Mouse (Mus musculus) hindbrain, embryonic 14.5 days (tissue): ENCODE results near the gene Palb2. TPM values are rescaled to one million over a fixed set of nuclear protein-coding genes. Genes with fewer than 3 reads are reported as not detected.

ENCODE experiments used
- ATAC-seq: fragments of 200-750 bp; cut with Nextera tagmentation; 2 replicates; pipeline ENCODE4 v1.8.0; 2017; ENCODE audit warnings: moderate number of reproducible peaks, mild to moderate bottlenecking, moderate TSS enrichment, moderate library complexity; ENCODE audit not compliant: low FRiP score
- DNase-seq: peaks from one replicate; pipeline ENCODE4 v3.0.0-alpha.2; 2015; ENCODE audit warnings: low spot score
- H3K27ac ChIP-seq: fragments of 300-500 bp; sonication (generic); 2 replicates; pipeline ENCODE4 v1.5.1; 2014; ENCODE audit warnings: mild to moderate bottlenecking, moderate library complexity
- H3K27me3 ChIP-seq: fragments of 300-500 bp; sonication (generic); 2 replicates; pipeline ENCODE4 v1.6.1; 2014; ENCODE audit warnings: mild to moderate bottlenecking, low read length, mixed read lengths; ENCODE audit not compliant: control insufficient read depth, insufficient read depth
- H3K36me3 ChIP-seq: fragments of 300-500 bp; sonication (generic); replicated peaks from 2 replicates; pipeline ENCODE4 v1.6.1; 2014; ENCODE audit not compliant: control insufficient read depth, insufficient read depth
- H3K4me1 ChIP-seq: fragments of 300-500 bp; sonication (generic); replicated peaks from 2 replicates; pipeline ENCODE4 v1.6.1; 2014; ENCODE audit warnings: antibody characterized with exemption, low read length, mixed read lengths; ENCODE audit not compliant: control insufficient read depth, insufficient read depth
- H3K4me2 ChIP-seq: fragments of 300-500 bp; sonication (generic); replicated peaks from 2 replicates; pipeline ENCODE4 v1.6.1; 2014; ENCODE audit warnings: mild to moderate bottlenecking, moderate library complexity
- H3K4me3 ChIP-seq: fragments of 300-500 bp; sonication (generic); replicated peaks from 2 replicates; pipeline ENCODE4 v1.5.1; 2014; ENCODE audit warnings: mild to moderate bottlenecking, low read length
- H3K9ac ChIP-seq: fragments of 300-500 bp; sonication (generic); 2 replicates; pipeline ENCODE4 v1.6.1; 2014
- H3K9me3 ChIP-seq: fragments of 300-500 bp; sonication (generic); 2 replicates; pipeline ENCODE4 v1.6.1; 2016; ENCODE audit warnings: low read length; ENCODE audit not compliant: control insufficient read depth
- WGBS: fragments of 180-500 bp; shearing (Covaris S2); extraction: QIAGEN DNeasy Blood & Tissue Kit; methylation state at CpG from one replicate; pipeline ENCODE4 v1.1.7; 2014; 5-methylcytosine and 5-hydroxymethylcytosine counted together
- polyA plus RNA-seq: library from polyadenylated mRNA; unstranded; fragments of >200 nt; fragmentation: Nextera tagmentation; extraction: Ambion mirVana; gene quantifications from 2 replicates; pipeline ENCODE4 v1.2.1, GENCODE M21; 2014

Gene Palb2
- polyA plus RNA-seq, 1 experiment from 2014 or later: 5.3 TPM

DNA sequence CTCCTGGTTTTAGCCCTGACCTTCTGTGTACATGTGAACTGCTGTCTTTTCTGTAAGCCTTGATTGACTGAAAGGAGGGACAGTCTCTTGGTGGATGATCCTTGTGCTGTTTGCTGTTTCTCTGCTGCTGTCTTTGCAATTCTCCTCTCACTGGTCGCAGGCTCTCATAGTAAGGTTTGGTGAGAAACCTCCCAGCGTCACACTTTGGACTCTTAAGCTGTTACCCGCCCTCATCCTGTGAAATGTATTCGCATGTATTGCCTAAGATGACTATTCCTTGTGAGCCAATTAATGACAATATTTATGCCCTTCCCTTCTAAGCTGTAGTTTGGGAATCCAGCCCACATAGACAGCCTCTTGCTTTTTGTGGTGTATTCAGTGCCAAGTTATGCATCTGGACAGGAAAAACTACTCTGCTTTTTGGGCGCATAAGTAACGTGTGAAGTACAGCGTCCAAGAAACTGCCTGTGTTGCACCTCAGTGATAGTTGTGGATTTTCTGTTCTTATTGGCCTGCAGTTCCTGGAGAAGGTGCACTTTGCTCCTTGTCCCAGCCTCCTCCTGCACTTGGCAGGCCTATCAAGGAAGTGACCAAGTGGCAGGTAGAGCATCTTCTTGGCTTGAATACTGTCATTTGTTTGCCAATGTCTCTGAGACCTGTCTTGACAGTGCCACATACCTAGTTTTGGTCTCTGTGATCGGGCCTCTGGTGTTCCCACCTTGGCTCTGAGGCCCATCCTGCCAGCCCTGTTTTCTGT, 52.8 kb downstream of the Palb2 start:
- Histone ChIP-seq H3K27me3 (no peaks in the 10 kb centered on the region), H3K9me3 (no peaks in the 10 kb centered on the region), H3K4me1 (no peaks in the 10 kb centered on the region), H3K4me2 (no peak overlapping the region), H3K27ac (no peak overlapping the region), H3K4me3 (no peak overlapping the region), H3K9ac (no peak overlapping the region), H3K36me3 (peaks cover 86% of the 10 kb centered on the region)
- ATAC-seq (no peak), DNase-seq (no peak)
- WGBS: 94% methylated on average over 8 of the region's 8 CpGs

DNA sequence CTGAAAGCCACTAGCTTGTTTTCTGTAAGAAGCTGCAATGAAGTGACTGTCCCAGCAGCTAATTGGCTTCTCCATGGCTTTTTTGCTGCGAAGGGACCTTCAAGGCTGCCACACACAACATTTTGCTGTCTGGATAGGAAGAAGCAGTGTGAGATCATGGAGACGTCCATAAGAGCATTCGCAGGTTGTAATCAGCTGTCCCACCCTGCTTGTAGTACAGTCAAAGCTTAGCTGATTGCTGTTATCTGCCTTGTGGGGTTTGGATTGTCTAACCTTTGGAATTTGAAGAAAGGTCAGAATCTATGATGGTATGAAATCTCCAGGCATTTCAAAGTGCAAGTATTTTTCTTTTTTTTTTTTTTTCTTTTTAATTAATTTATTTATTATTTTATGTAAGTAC, 58.4 kb downstream of the Palb2 start:
- Histone ChIP-seq H3K4me2 (no peak overlapping the region), H3K9me3 (no peaks in the 10 kb centered on the region), H3K4me3 (no peak overlapping the region), H3K36me3 (peaks cover 99% of the 10 kb centered on the region), H3K4me1 (peaks cover 5% of the 10 kb centered on the region; the same call in 1 of the 2 replicates), H3K9ac (no peak overlapping the region), H3K27ac (no peak overlapping the region), H3K27me3 (no peaks in the 10 kb centered on the region)
- ATAC-seq (no peak), DNase-seq (no peak)
- 88% methylated on average over 3 of the region's 3 CpGs for WGBS

DNA sequence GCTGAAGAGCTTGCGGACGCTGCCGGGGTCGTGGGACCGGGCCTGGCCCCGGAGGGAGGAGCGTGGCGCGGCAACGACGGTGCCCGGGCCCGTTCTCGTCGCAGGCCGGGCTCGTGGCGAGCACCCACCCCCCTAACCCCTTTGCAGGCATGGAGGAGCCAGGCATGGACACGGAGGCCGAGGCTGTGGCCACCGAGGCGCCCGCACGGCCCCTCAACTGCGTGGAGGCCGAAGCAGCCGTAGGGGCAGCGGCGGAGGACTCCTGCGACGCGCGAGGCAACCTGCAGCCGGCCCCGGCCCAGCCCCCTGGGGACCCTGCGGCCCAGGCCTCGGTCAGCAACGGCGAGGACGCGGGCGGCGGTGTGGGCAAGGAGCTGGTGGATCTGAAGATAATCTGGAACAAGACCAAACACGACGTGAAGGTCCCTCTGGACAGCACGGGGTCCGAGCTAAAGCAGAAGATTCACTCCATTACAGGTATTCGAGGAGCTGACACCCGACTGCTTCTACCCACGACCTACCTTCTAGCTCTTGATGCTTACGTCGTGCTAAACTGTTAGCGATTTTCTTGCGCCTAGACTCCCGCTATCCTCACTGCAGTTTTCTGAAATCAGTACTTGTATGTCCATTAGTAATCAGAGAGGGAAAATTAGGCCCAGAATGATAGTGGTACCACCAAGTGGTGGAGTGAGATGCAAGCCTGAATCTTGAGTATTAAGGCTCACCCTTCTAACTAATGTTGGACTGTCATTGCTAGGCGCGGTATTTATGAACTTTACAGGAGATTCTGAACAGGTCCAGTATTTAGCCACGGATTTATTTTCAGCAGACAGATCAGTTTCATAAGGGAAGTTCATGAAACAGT, 65.0 kb downstream of the Palb2 start:
- Histone ChIP-seq H3K4me3 (peak overlapping the region; percentile 94), H3K27ac (peak overlapping the region; percentile 91), H3K27me3 (no peaks in the 10 kb centered on the region), H3K4me1 (peaks cover 25% of the 10 kb centered on the region), H3K9ac (peak overlapping the region; percentile 96), H3K4me2 (peak overlapping the region; percentile 88), H3K36me3 (peaks cover 41% of the 10 kb centered on the region), H3K9me3 (no peaks in the 10 kb centered on the region)
- ATAC-seq: peak; percentile 18
- 1% methylated on average over 54 of the region's 58 CpGs for WGBS
- no peak for DNase-seq

DNA sequence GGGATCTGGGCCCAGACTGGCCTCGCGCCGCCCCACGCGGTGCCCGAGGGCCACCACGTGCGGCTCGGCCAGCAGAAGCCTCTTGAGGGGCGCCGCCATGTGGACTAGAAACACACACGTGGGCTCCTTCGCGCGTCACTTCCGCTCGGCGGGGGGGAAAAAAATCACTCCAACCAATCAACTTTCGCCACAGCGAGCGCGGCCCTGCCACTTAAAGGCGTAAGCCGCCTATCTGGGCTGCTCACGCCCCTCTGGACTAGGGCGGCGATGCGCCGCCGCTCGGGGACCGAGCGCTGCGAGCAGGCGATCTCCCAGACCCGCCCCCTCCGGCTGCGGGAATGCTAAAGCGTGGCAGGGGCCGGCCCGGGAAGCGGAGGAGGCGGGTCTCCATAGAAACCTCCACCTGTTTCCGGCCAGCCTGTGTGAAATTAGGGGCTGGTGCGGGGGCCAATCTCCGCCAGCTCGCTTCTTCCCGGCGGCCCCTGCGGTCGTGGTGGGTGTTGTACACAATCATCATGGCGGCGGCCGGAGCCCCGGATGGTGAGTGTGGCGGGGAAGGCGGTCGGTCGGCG, 65.8 kb downstream of the Palb2 start, which contains the start of the genes Ubfd1 and Ears2:
TSS of gene Ubfd1 (plus strand) at position 231 of the 572 bp plus-strand sequence.
TSS of gene Ears2 (minus strand) at position 319 of the 572 bp plus-strand sequence.
- Histone ChIP-seq H3K9me3 (no peaks in the 10 kb centered on the region), H3K9ac (peak within 1 kb of the TSS; percentile 96), H3K4me1 (peaks cover 25% of the 10 kb centered on the region), H3K4me2 (peak within 1 kb of the TSS; percentile 88), H3K36me3 (peaks cover 39% of the 10 kb centered on the region), H3K4me3 (peak within 1 kb of the TSS; percentile 94), H3K27me3 (no peaks in the 10 kb centered on the region), H3K27ac (peak within 1 kb of the TSS; percentile 91)
- under 1% methylated on average over 60 of the region's 60 CpGs for WGBS
- DNase-seq (peak; percentile 99), ATAC-seq (peak; percentile 98)

DNA sequence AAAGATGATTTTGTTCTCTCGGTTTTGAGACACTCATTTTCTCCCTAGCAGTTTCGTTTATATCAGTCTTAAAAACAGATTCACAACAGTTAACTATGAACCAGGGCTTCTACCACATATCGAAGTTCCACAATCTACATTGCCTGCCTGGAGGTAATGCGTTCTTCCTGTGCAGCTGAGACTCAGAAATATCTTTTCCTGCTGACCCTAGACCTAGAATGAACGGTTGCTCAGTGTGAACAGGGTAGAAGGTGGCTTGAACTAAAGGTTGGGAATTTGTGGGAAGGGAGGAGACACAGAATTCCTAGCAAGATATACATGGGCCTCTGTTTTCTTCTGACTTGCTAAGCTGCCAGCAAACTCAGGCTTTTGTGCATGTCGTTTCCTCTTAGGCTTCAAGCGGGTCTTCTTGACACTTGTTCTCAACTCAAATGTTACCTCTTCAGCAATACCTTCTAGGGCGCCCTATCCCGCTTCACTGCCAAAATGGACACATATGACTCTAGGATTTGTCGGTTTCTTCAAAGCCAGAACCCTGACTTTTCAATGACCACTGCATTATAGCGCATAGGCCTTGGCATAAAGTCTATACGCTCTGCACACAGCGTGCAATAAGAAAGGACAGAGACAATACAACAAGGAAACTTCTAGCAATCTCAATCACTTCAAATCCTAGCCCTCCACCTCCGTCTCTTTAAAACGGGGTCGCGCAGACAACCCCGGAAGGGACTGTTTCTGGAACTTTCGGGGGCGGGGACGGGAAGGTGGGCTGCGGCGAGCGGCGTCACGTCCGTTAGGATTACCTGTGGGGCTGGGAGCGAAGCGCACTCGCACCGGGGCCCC, 66.5 kb downstream of the Palb2 start:
- Histone ChIP-seq H3K4me1 (peaks cover 25% of the 10 kb centered on the region), H3K36me3 (peaks cover 39% of the 10 kb centered on the region), H3K27me3 (no peaks in the 10 kb centered on the region), H3K27ac (peak overlapping the region; percentile 91), H3K9me3 (no peaks in the 10 kb centered on the region), H3K4me3 (peak overlapping the region; percentile 94), H3K4me2 (peak overlapping the region; percentile 68), H3K9ac (peak overlapping the region; percentile 96)
- 22% methylated on average over 31 of the region's 31 CpGs for WGBS
- ATAC-seq (no peak), DNase-seq (no peak)

DNA sequence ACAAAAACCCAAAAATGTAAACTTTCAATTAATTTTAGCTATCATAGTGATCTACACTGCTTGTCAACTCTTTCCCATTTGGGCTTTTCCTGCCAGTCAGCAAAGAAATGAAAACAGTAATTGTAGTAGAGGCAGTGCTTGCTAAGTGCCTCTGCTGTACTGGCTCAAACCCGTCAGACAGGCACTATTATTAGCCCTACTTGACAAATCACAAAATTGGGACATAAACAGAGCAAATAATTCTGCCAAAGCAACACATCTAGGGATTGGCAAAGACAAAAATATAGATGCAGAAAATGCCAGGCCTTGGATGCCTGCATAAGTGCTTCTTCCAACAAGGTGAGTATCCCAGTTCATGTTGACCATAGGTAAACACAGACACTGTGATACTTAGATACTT, 67.1 kb downstream of the Palb2 start:
- H3K4me1 ChIP-seq: peaks cover 25% of the 10 kb centered on the region
- no peaks in the 10 kb centered on the region for H3K27me3 ChIP-seq
- no peak for DNase-seq
- no peak overlapping the region for H3K27ac ChIP-seq
- 85% methylated on average over 1 of the region's 1 CpGs for WGBS
- H3K4me3 ChIP-seq: no peak overlapping the region
- no peak for ATAC-seq
- peaks cover 38% of the 10 kb centered on the region for H3K36me3 ChIP-seq
- H3K9me3 ChIP-seq: no peaks in the 10 kb centered on the region
- peak overlapping the region; percentile 68 for H3K4me2 ChIP-seq
- H3K9ac ChIP-seq: no peak overlapping the region

Other genes starting within 250 kb of the Palb2 start
- 21.1 and 24.4 TPM in 2 replicates for gene Cog7, start 151.3 kb downstream of the Palb2 start, polyA plus RNA-seq
- 33.2 and 44.3 TPM in 2 replicates for gene Gga2, start 111.8 kb downstream of the Palb2 start, polyA plus RNA-seq
- gene Ubfd1, start 65.8 kb downstream of the Palb2 start, polyA plus RNA-seq: 104 and 120 TPM in 2 replicates
- 10.8 and 11.1 TPM in 2 replicates for gene Ears2, start 65.7 kb downstream of the Palb2 start, polyA plus RNA-seq
- gene Ndufab1, start 31.1 kb downstream of the Palb2 start, polyA plus RNA-seq: 681 and 682 TPM in 2 replicates
- 159 and 166 TPM in 2 replicates for gene Dctn5, start 56 bp upstream of the Palb2 start, polyA plus RNA-seq
- 14.6 and 17.4 TPM in 2 replicates for gene Plk1, start 26.5 kb upstream of the Palb2 start, polyA plus RNA-seq
- 0.93 and 1.0 TPM in 2 replicates for gene Ern2, start 53.2 kb upstream of the Palb2 start, polyA plus RNA-seq
- gene Chp2, start 86.5 kb upstream of the Palb2 start, polyA plus RNA-seq: 1.1 and 1.4 TPM in 2 replicates
- 135 and 149 TPM in 2 replicates for gene Prkcb, start 155.8 kb upstream of the Palb2 start, polyA plus RNA-seq